Mouse (Mus musculus) retina, adult 2 months (tissue): Measurements from ENCODE around the gene Irf7.
"Not testable (repeated sequence)": the region's sequence is repeated elsewhere in the genome, so short reads cannot be mapped to it uniquely, and the experiment has no call there.

Source experiments
- DNase-seq: peaks from one replicate; pipeline ENCODE4 v3.0.0-alpha.2; 2012; ENCODE audit warnings: low read depth, low spot score

Gene Irf7

GRCm38 (mm10) chr7:141275356-141275755 lies 9.1 kb upstream of the Irf7 start:
- no peak for DNase-seq

GRCm38 (mm10) chr7:141270631-141271030 lies 4.3 kb upstream of the Irf7 start:
- no peak for DNase-seq

GRCm38 (mm10) chr7:141269273-141269545 lies 2.9 kb upstream of the Irf7 start:
- no peak for DNase-seq

GRCm38 (mm10) chr7:141268466-141269272 lies 2.4 kb upstream of the Irf7 start:
- no peak for DNase-seq

- DNase-seq: no peak
These were observed 906 bp downstream of the Irf7 start for GRCm38 (mm10) chr7:141265411-141265738.

- no peak for DNase-seq
These were observed 1.4 kb downstream of the Irf7 start for GRCm38 (mm10) chr7:141264761-141265410.

GRCm38 (mm10) chr7:141264041-141264700 lies 2.1 kb downstream of the Irf7 start:
- no peak for DNase-seq

- DNase-seq: no peak
These were observed 2.6 kb downstream of the Irf7 start for GRCm38 (mm10) chr7:141263640-141264039.

- no peak for DNase-seq
These were observed 4.8 kb downstream of the Irf7 start for GRCm38 (mm10) chr7:141261480-141261879.

GRCm38 (mm10) chr7:141256159-141256558 lies 10.1 kb downstream of the Irf7 start:
- no peak for DNase-seq

- DNase-seq: not testable (repeated sequence)
These were observed 15.8 kb downstream of the Irf7 start for GRCm38 (mm10) chr7:141250486-141250885.

- no peak for DNase-seq
These were observed 34.7 kb downstream of the Irf7 start for GRCm38 (mm10) chr7:141231551-141231950.

GRCm38 (mm10) chr7:141231111-141231510 lies 35.2 kb downstream of the Irf7 start:
- no peak for DNase-seq

- DNase-seq: no peak
These were observed 35.7 kb downstream of the Irf7 start for GRCm38 (mm10) chr7:141230570-141230969.

- no peak for DNase-seq
These were observed 36.6 kb downstream of the Irf7 start for GRCm38 (mm10) chr7:141229702-141230101.

- DNase-seq: peak; percentile 90
These were observed 37.8 kb downstream of the Irf7 start, which contains the start of gene Phrf1 for GRCm38 (mm10) chr7:141228279-141229067. Phrf1 (plus strand) TSS chr7:141228784.

- no peak for DNase-seq
These were observed 38.5 kb downstream of the Irf7 start for GRCm38 (mm10) chr7:141227796-141228195.

- DNase-seq: no peak
These were observed 39.7 kb downstream of the Irf7 start for GRCm38 (mm10) chr7:141226535-141226934.

- no peak for DNase-seq
These were observed 43.5 kb downstream of the Irf7 start for GRCm38 (mm10) chr7:141222696-141223215.

- no peak for DNase-seq
These were observed 44.2 kb downstream of the Irf7 start for GRCm38 (mm10) chr7:141222126-141222467.

GRCm38 (mm10) chr7:141221249-141222125 lies 44.8 kb downstream of the Irf7 start:
- DNase-seq: peak; percentile 95
